Mouse (Mus musculus): Measurements from ENCODE around the gene Aldh4a1. TPM values are rescaled to one million over a fixed set of nuclear protein-coding genes. Genes with fewer than 3 reads are reported as not detected.

Gene Aldh4a1
- polyA plus RNA-seq, 1 experiment from 2014 or later = 12.9 TPM

DNA sequence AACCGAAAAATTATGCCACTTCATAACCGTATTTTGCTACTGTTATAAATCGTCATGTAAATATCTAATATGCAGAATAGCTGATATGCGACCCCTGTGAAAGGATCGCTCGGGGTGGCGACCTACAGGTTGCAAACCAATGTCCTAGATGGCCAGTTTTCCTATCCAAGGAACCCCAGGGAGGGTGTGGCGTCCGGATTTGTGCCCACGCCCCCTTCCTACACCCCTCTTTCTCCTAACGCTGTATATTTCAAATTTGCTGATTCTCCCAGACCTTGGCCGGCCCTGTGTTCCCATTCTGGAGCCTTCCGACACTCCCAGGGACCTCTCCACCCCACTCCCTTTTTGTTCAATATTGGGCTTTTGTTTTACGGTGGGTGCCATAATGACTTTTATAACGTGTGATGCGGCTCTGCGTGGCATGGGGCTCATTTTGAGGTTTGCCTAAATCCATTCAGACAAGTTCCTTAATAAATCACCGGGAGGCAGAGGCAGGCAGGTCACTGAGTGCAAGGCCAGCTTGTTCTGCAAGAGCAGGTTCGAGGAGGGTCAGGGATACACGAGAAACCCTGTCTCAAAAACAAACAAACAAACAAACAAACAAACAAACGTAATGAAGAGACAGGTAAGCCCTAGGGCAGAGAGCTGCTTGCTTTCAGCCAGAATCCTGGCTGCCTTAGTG is 909 bp downstream of the Aldh4a1 start:
- Histone ChIP-seq H3K27ac (replicated peaks) (peak overlapping the region; percentile 88; the same call in 1 of the 2 replicates), H3K27me3 (ENCODE audit: control insufficient read depth, insufficient read depth, low read length) (no peaks in the 10 kb centered on the region), H3K9ac (ENCODE audit: low read length) (peak overlapping the region; percentile 73), H3K9me3 (ENCODE audit: control insufficient read depth, low read length) (no peaks in the 10 kb centered on the region), H3K4me1 (replicated peaks; ENCODE audit: control insufficient read depth, insufficient read depth) (0 out of 2 replicates have a peak, but pooled peaks cover 2% of the 10 kb centered on the region), H3K4me2 (replicated peaks; ENCODE audit: low read depth) (peak overlapping the region; percentile 98), H3K36me3 (ENCODE audit: control insufficient read depth, insufficient read depth, low read length) (no peaks in the 10 kb centered on the region), H3K4me3 (ENCODE audit: low read depth, low read length) (peak overlapping the region; percentile 70)
- WGBS = 13% methylated on average over 21 of the region's 21 CpGs
- DNase-seq (ENCODE audit: low spot score) (no peak), ATAC-seq (ENCODE audit: low FRiP score, low TSS enrichment) (no peak)
- TF ChIP-seq EP300 (optimal IDR thresholded peaks at IDR 0.05) = no peak
- no peak for TF ChIP-seq CTCF (IDR thresholded peaks at IDR 0.05; ENCODE audit: low read depth)

DNA sequence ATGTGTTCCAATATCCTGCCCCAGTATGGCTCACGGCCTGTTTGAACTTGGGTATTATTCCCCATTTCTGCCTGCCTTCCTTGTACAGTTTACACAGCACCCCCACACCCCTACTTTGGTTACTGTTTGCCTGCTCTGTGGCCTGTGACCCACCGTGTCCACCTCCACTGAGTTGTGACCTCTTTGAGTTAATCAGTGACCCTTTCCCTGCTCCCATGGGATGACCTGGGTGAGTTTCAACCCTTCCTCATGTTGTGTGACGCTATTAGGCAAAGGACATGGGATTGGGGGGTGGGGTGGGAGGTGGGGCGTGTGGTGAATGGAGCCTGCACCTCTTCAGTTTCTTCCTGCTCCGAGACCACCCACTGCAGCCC is 1.4 kb downstream of the Aldh4a1 start:
- no peak for TF ChIP-seq EP300 (optimal IDR thresholded peaks at IDR 0.05)
- TF ChIP-seq CTCF (IDR thresholded peaks at IDR 0.05; ENCODE audit: low read depth) = no peak
- Histone ChIP-seq H3K4me3 (ENCODE audit: low read depth, low read length) (peak overlapping the region; percentile 70; the same call in 1 of the 2 replicates), H3K36me3 (ENCODE audit: control insufficient read depth, insufficient read depth, low read length) (no peaks in the 10 kb centered on the region), H3K9ac (ENCODE audit: low read length) (peak overlapping the region; percentile 27; the same call in 1 of the 2 replicates), H3K27ac (replicated peaks) (0 out of 2 replicates have a peak overlapping the region, but pooled peaks have one; percentile 8), H3K4me1 (replicated peaks; ENCODE audit: control insufficient read depth, insufficient read depth) (0 out of 2 replicates have a peak, but pooled peaks cover 2% of the 10 kb centered on the region), H3K27me3 (ENCODE audit: control insufficient read depth, insufficient read depth, low read length) (no peaks in the 10 kb centered on the region), H3K4me2 (replicated peaks; ENCODE audit: low read depth) (peak overlapping the region; percentile 98), H3K9me3 (ENCODE audit: control insufficient read depth, low read length) (no peaks in the 10 kb centered on the region)
- no peak for DNase-seq (ENCODE audit: low spot score)
- 55% methylated on average over 5 of the region's 5 CpGs for WGBS
- ATAC-seq (ENCODE audit: low FRiP score, low TSS enrichment) = no peak

GRCm38 (mm10) chr4:139624706-139625105 is 2.0 kb downstream of the Aldh4a1 start:
- Histone ChIP-seq H3K27ac (replicated peaks) (no peak overlapping the region; the same call in 1 of the 2 replicates), H3K9ac (ENCODE audit: low read length) (peak overlapping the region; percentile 27; the same call in 1 of the 2 replicates), H3K27me3 (ENCODE audit: control insufficient read depth, insufficient read depth, low read length) (no peaks in the 10 kb centered on the region), H3K4me2 (replicated peaks; ENCODE audit: low read depth) (peak overlapping the region; percentile 98; the same call in 1 of the 2 replicates), H3K9me3 (ENCODE audit: control insufficient read depth, low read length) (no peaks in the 10 kb centered on the region), H3K36me3 (ENCODE audit: control insufficient read depth, insufficient read depth, low read length) (no peaks in the 10 kb centered on the region), H3K4me1 (replicated peaks; ENCODE audit: control insufficient read depth, insufficient read depth) (0 out of 2 replicates have a peak, but pooled peaks cover 2% of the 10 kb centered on the region), H3K4me3 (ENCODE audit: low read depth, low read length) (no peak overlapping the region)
- TF ChIP-seq CTCF (IDR thresholded peaks at IDR 0.05; ENCODE audit: low read depth) (no peak), EP300 (optimal IDR thresholded peaks at IDR 0.05) (no peak)
- peak; percentile 50 for DNase-seq (ENCODE audit: low spot score)
- ATAC-seq (ENCODE audit: low FRiP score, low TSS enrichment) = no peak
- WGBS = 46% methylated on average over 10 of the region's 10 CpGs

- Histone ChIP-seq H3K27me3 (ENCODE audit: control insufficient read depth, insufficient read depth, low read length) (no peaks in the 10 kb centered on the region), H3K4me2 (replicated peaks; ENCODE audit: low read depth) (no peak overlapping the region), H3K27ac (replicated peaks) (no peak overlapping the region), H3K9me3 (ENCODE audit: control insufficient read depth, low read length) (no peaks in the 10 kb centered on the region), H3K9ac (ENCODE audit: low read length) (no peak overlapping the region), H3K4me3 (ENCODE audit: low read depth, low read length) (no peak overlapping the region), H3K4me1 (replicated peaks; ENCODE audit: control insufficient read depth, insufficient read depth) (0 out of 2 replicates have a peak, but pooled peaks cover 2% of the 10 kb centered on the region), H3K36me3 (ENCODE audit: control insufficient read depth, insufficient read depth, low read length) (no peaks in the 10 kb centered on the region)
- no peak for DNase-seq (ENCODE audit: low spot score)
- WGBS = 91% methylated on average over 11 of the region's 11 CpGs
- TF ChIP-seq CTCF (IDR thresholded peaks at IDR 0.05; ENCODE audit: low read depth) (no peak), EP300 (optimal IDR thresholded peaks at IDR 0.05) (no peak)
- ATAC-seq (ENCODE audit: low FRiP score, low TSS enrichment) = no peak
Measured at GRCm38 (mm10) chr4:139627361-139627760, 4.7 kb downstream of the Aldh4a1 start.

- no peak overlapping the region for H3K4me3 ChIP-seq (ENCODE audit: low read depth, low read length)
- DNase-seq (ENCODE audit: low spot score) = no peak
- H3K9me3 ChIP-seq (ENCODE audit: control insufficient read depth, low read length) = no peaks in the 10 kb centered on the region
- TF ChIP-seq CTCF (IDR thresholded peaks at IDR 0.05; ENCODE audit: low read depth) (peak; percentile 38; the same call in 1 of the 2 replicates), EP300 (optimal IDR thresholded peaks at IDR 0.05) (no peak)
- H3K4me2 ChIP-seq (replicated peaks; ENCODE audit: low read depth) = no peak overlapping the region
- ATAC-seq (ENCODE audit: low FRiP score, low TSS enrichment) = peak; percentile 18; the same call in 1 of the 2 replicates
- no peaks in the 10 kb centered on the region for H3K36me3 ChIP-seq (ENCODE audit: control insufficient read depth, insufficient read depth, low read length)
- H3K9ac ChIP-seq (ENCODE audit: low read length) = no peak overlapping the region
- WGBS = 67% methylated on average over 10 of the region's 10 CpGs
- no peaks in the 10 kb centered on the region for H3K4me1 ChIP-seq (replicated peaks; ENCODE audit: control insufficient read depth, insufficient read depth)
- no peak overlapping the region for H3K27ac ChIP-seq (replicated peaks)
- H3K27me3 ChIP-seq (ENCODE audit: control insufficient read depth, insufficient read depth, low read length) = no peaks in the 10 kb centered on the region
Measured at GRCm38 (mm10) chr4:139630171-139630570, 7.5 kb downstream of the Aldh4a1 start.

DNA sequence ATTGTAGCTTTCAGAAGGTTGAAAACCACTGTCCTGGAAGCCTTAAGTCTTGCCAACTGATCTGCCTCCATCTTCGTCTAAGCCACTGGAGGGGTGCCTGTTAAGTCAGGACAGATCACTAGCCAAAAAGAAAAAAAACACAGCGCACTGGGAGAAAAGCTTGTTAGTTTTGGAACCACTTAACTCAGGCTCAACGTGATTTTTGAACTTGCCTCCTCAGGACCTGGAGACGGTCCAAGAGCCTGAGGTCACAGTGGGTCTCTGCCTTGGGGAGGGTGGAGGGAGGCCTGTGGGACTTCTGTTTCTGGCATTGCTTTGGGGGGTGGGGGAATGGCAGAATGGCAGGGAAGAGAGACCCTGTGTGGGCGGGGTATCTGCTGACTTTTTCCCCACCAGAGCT is 8.5 kb downstream of the Aldh4a1 start:
- no peaks in the 10 kb centered on the region; the same call in 1 of the 2 replicates for H3K36me3 ChIP-seq (ENCODE audit: control insufficient read depth, insufficient read depth, low read length)
- H3K4me2 ChIP-seq (replicated peaks; ENCODE audit: low read depth) = no peak overlapping the region
- 54% methylated on average over 5 of the region's 5 CpGs for WGBS
- H3K9me3 ChIP-seq (ENCODE audit: control insufficient read depth, low read length) = no peaks in the 10 kb centered on the region
- H3K27ac ChIP-seq (replicated peaks) = no peak overlapping the region
- no peaks in the 10 kb centered on the region for H3K27me3 ChIP-seq (ENCODE audit: control insufficient read depth, insufficient read depth, low read length)
- ATAC-seq (ENCODE audit: low FRiP score, low TSS enrichment) (no peak), DNase-seq (ENCODE audit: low spot score) (no peak)
- H3K9ac ChIP-seq (ENCODE audit: low read length) = no peak overlapping the region
- H3K4me3 ChIP-seq (ENCODE audit: low read depth, low read length) = no peak overlapping the region
- H3K4me1 ChIP-seq (replicated peaks; ENCODE audit: control insufficient read depth, insufficient read depth) = no peaks in the 10 kb centered on the region
- TF ChIP-seq EP300 (optimal IDR thresholded peaks at IDR 0.05) (no peak), CTCF (IDR thresholded peaks at IDR 0.05; ENCODE audit: low read depth) (no peak)
